Mouse (Mus musculus) small intestine, adult 2 months (tissue): ENCODE data around the gene 1810049J17Rik.

ENCODE experiments used
- CTCF ChIP-seq: fragments of 200-500 bp; IDR thresholded peaks from 2 replicates; pipeline ENCODE4 v1.5.1; 2012; ENCODE audit warnings: low read depth, mild to moderate bottlenecking, control low read depth, inconsistent platforms, low read length, moderate library complexity, mixed read lengths; ENCODE audit not compliant: insufficient replicate concordance, insufficient read length; ENCODE audit errors: extremely low read depth
- POLR2A ChIP-seq: fragments of 200-500 bp; IDR thresholded peaks from 2 replicates; pipeline ENCODE4 v1.6.1; 2012; ENCODE audit warnings: low read depth, mild to moderate bottlenecking, control low read depth, inconsistent platforms, low read length, moderate library complexity

DNA sequence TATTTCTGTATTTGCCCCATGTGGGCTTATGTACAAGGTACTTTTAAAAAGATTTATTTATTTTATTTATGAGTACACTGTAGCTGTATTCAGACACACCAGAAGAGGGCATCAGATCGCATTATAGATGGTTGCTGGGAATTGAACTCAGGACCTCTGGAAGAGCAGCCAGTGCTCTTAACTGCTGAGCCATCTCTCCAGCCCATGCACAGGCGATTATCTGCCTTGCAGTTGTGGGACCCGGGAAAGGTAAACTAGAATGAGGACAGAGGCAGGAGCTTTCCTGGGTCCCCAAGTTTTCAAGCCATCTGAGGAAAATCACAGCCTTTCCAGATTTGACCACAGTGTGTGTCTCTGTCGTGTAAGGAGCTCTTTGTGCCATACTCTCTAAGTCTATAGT, 47.2 kb upstream of the 1810049J17Rik start:
- no peak for TF ChIP-seq CTCF
- TF ChIP-seq POLR2A: no peak
